Mouse (Mus musculus) heart, postnatal 0 days (tissue): Measurements from ENCODE around the gene Vps50.

Experiments used
- CTCF ChIP-seq: IDR thresholded peaks from 2 replicates; pipeline ENCODE4 v1.5.1; 2016; ENCODE audit warnings: antibody characterized with exemption, control low read depth, low read depth
- EP300 ChIP-seq: IDR thresholded peaks from 2 replicates; pipeline ENCODE4 v1.6.1; 2016; ENCODE audit warnings: antibody characterized with exemption, low read depth

DNA sequence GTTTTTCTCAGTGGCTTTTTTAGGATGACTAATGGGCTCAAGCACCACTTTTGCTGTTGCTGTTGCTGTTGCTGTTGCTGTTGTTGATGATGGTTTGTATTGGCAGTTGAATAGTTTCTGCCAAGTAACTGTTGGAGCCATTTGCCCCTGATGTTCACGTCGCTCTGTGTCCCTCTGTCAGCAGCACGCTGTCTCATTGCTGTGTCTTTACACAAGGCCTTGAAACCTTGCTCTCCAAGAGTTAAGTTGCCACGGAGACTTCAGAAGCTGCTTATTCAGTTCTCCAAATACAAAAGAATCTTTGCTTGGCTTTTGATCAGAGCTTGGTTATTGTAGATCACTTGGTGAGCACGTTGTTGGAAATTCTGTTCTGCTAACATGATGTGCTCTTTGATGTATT is 33.3 kb downstream of the Vps50 start:
- no peak for TF ChIP-seq CTCF
- no peak for TF ChIP-seq EP300
